22 mouse cellular contexts compared by ENCODE assay signal in genomic region chr8:91372780-91373577, GRCm38 (mm10). TPM values are rescaled to one million over a fixed set of nuclear protein-coding genes. Genes with fewer than 3 reads are reported as not detected.
A peak's percentile ranks its signal among the peaks of the same experiment; 100 is the strongest.
DNase-seq lines count a peak whose midpoint lies in the region; ATAC-seq and TF ChIP-seq lines count a peak whose summit lies in the region.
"Had no signal": no experiment of that assay in that cellular context is flagged by ENCODE, and none has a peak within 500 bp of the region (broad histone marks: within the 10 kb centered on the region; RNA-seq: fewer than 3 reads in every experiment).

No protein-coding gene starts in this region.

- no peak overlapping the region for H3K4me2 ChIP-seq in embryonic facial prominence, embryonic 13.5 days
- no peak overlapping the region for H3K4me2 ChIP-seq in heart, embryonic 11.5 days
- H3K4me2 ChIP-seq: hindbrain, embryonic 14.5 days; intestine, embryonic 15.5 days; neural tube, embryonic 12.5 days had no signal

- peaks cover 57% of the 10 kb centered on the region for H3K4me1 ChIP-seq in embryonic facial prominence, embryonic 13.5 days
- peaks cover 63% of the 10 kb centered on the region for H3K4me1 ChIP-seq in embryonic facial prominence, embryonic 10.5 days
- peaks cover 26% of the 10 kb centered on the region for H3K4me1 ChIP-seq in heart, adult 2 months (ENCODE audit: control insufficient read depth, insufficient read depth, low read length)
- peaks cover 74% of the 10 kb centered on the region for H3K4me1 ChIP-seq in heart, embryonic 11.5 days (ENCODE audit: control insufficient read depth, insufficient read depth, low read length)

- WGBS in embryonic facial prominence, embryonic 13.5 days, result 57% methylated on average over 9 of the region's 9 CpGs
- WGBS in embryonic facial prominence, embryonic 10.5 days, result 85% methylated on average over 9 of the region's 9 CpGs
- 78% methylated on average over 9 of the region's 9 CpGs for WGBS in heart, adult 2 months
- 78% methylated on average over 9 of the region's 9 CpGs for WGBS in heart, embryonic 11.5 days (ENCODE audit: insufficient replicate concordance)

- ATAC-seq in embryonic facial prominence, embryonic 13.5 days (ENCODE audit: insufficient number of reproducible peaks, insufficient read depth, low FRiP score, low TSS enrichment, low read depth), result no peak
- ATAC-seq in heart, embryonic 11.5 days (replicated peaks; ENCODE audit: insufficient number of reproducible peaks, low FRiP score, low TSS enrichment), result no peak
- ATAC-seq: activated CD4-positive, CD25-positive, alpha-beta regulatory T cell, adult 4 months; intestine, embryonic 15.5 days had no signal

- no peak for TF ChIP-seq POLR2A in heart, adult 2 months (IDR thresholded peaks at IDR 0.05; ENCODE audit: insufficient read depth, low read depth, low read length)

- no peak for DNase-seq in embryonic facial prominence, embryonic 10.5 days (ENCODE audit: low spot score)
- no peak for DNase-seq in heart, adult 2 months
- DNase-seq in layer of hippocampus, adult 2 months (ENCODE audit: low spot score in 2 of 2), result no peak
- no peak for DNase-seq in layer of hippocampus, adult 9-11 months
- DNase-seq in spleen, adult 12 weeks (ENCODE audit: low spot score), result no peak
- no peak for DNase-seq in yolk sac, embryonic 10.5 days (ENCODE audit: low spot score)
- DNase-seq: adrenal gland, adult 8-10 months; cerebellum, adult 18-20 months; cerebellum, postnatal 25 days; gastrocnemius, postnatal 10 days; kidney, adult 8-10 months; kidney, postnatal 10 days; layer of hippocampus, postnatal 36 days; lung, postnatal 4 days; right cerebral cortex, postnatal 25 days; thymus, postnatal 36 days had no signal

- no peak for TF ChIP-seq EP300 in heart, adult 2 months (IDR thresholded peaks at IDR 0.05; ENCODE audit: insufficient read depth, low read depth, low read length)

- H3K36me3 ChIP-seq in embryonic facial prominence, embryonic 13.5 days, result no peaks in the 10 kb centered on the region
- 0 out of 2 replicates have a peak, but pooled peaks cover under 1% of the 10 kb centered on the region for H3K36me3 ChIP-seq in embryonic facial prominence, embryonic 10.5 days (replicated peaks)
- H3K36me3 ChIP-seq in heart, adult 2 months (ENCODE audit: control insufficient read depth, insufficient read depth, low read length), result peaks cover 18% of the 10 kb centered on the region
- H3K36me3 ChIP-seq in heart, embryonic 11.5 days (ENCODE audit: control insufficient read depth, insufficient read depth, low read length), result no peaks in the 10 kb centered on the region
- H3K36me3 ChIP-seq: intestine, embryonic 15.5 days; neural tube, embryonic 12.5 days had no signal

- no peak overlapping the region for H3K4me3 ChIP-seq in embryonic facial prominence, embryonic 13.5 days
- H3K4me3 ChIP-seq in embryonic facial prominence, embryonic 10.5 days, result no peak overlapping the region
- H3K4me3 ChIP-seq in heart, adult 2 months, result no peak overlapping the region
- H3K4me3 ChIP-seq in heart, embryonic 11.5 days (ENCODE audit: low read depth, low read length), result no peak overlapping the region
- H3K4me3 ChIP-seq in layer of hippocampus, adult 2 months, result no peak overlapping the region
- H3K4me3 ChIP-seq: intestine, embryonic 15.5 days; neural tube, embryonic 12.5 days had no signal

- intact Hi-C loops in heart, adult 2 months (cut with DNase I), result loop anchor here (5.0 kb wide), 1 partner anchor 61 kb away; the partner anchor contains the start of genes Fto and Rpgrip1l

- H3K27ac ChIP-seq in embryonic facial prominence, embryonic 13.5 days, result peak overlapping the region; percentile 8; the same call in 1 of the 2 replicates
- H3K27ac ChIP-seq in embryonic facial prominence, embryonic 10.5 days (replicated peaks), result no peak overlapping the region
- H3K27ac ChIP-seq in heart, adult 2 months, result peak overlapping the region; percentile 62
- no peak overlapping the region for H3K27ac ChIP-seq in heart, embryonic 11.5 days (ENCODE audit: low read depth, low read length)
- H3K27ac ChIP-seq in layer of hippocampus, adult 2 months, result peak overlapping the region; percentile 73
- H3K27ac ChIP-seq: hindbrain, embryonic 14.5 days; intestine, embryonic 15.5 days; neural tube, embryonic 12.5 days had no signal

- no peaks in the 10 kb centered on the region for H3K9me3 ChIP-seq in embryonic facial prominence, embryonic 13.5 days
- no peaks in the 10 kb centered on the region for H3K9me3 ChIP-seq in embryonic facial prominence, embryonic 10.5 days
- no peaks in the 10 kb centered on the region for H3K9me3 ChIP-seq in heart, embryonic 11.5 days (replicated peaks; ENCODE audit: control insufficient read depth, low read length)
- H3K9me3 ChIP-seq: intestine, embryonic 15.5 days; neural tube, embryonic 12.5 days had no signal

- no peak for TF ChIP-seq CTCF in heart, adult 2 months (IDR thresholded peaks at IDR 0.05)
- no peak for TF ChIP-seq CTCF in layer of hippocampus, adult 2 months (conservative IDR thresholded peaks at IDR 0.05)

- peaks cover 6% of the 10 kb centered on the region for H3K79me2 ChIP-seq in heart, adult 2 months (replicated peaks; ENCODE audit: control insufficient read depth, insufficient read depth, low read length)

- H3K9ac ChIP-seq in embryonic facial prominence, embryonic 13.5 days, result no peak overlapping the region
- H3K9ac ChIP-seq in heart, adult 2 months (ENCODE audit: low read depth, low read length), result no peak overlapping the region
- no peak overlapping the region for H3K9ac ChIP-seq in heart, embryonic 11.5 days (ENCODE audit: low read depth, low read length)
- H3K9ac ChIP-seq: hindbrain, embryonic 14.5 days; intestine, embryonic 15.5 days; neural tube, embryonic 12.5 days had no signal

- no peaks in the 10 kb centered on the region for H3K27me3 ChIP-seq in embryonic facial prominence, embryonic 13.5 days
- 0 out of 2 replicates have a peak, but pooled peaks cover 9% of the 10 kb centered on the region for H3K27me3 ChIP-seq in embryonic facial prominence, embryonic 10.5 days (replicated peaks; ENCODE audit: low read depth, poor library complexity, severe bottlenecking)
- H3K27me3 ChIP-seq in heart, adult 2 months (ENCODE audit: control insufficient read depth, insufficient read depth, low read length), result no peaks in the 10 kb centered on the region
- no peaks in the 10 kb centered on the region for H3K27me3 ChIP-seq in heart, embryonic 11.5 days (ENCODE audit: control insufficient read depth, insufficient read depth, low read length)
- H3K27me3 ChIP-seq: intestine, embryonic 15.5 days had no signal

RNA-seq across cellular contexts. Expression of gene Fto, which starts 59.7 kb away (rescaled TPM):
- 107 and 111 TPM in 2 replicates for polyA plus RNA-seq in embryonic facial prominence, embryonic 13.5 days (2015; fragmentation: Nextera tagmentation; extraction: Ambion mirVana)
- polyA plus RNA-seq in embryonic facial prominence, embryonic 10.5 days (2016; fragmentation: Nextera tagmentation; extraction: Ambion mirVana), result 95.3 and 98.3 TPM in 2 replicates
- 10 to 100 TPM; 57.6 to 65.1 TPM for total RNA-seq in heart, adult 2 months (2021)
- 41.3 and 53.3 TPM in 2 replicates for polyA plus RNA-seq in heart, adult 2 months (2012; rRNA removed)
- polyA plus RNA-seq in heart, embryonic 11.5 days (2014; fragmentation: Nextera tagmentation; extraction: Ambion mirVana), result 70.1 and 81.9 TPM in 2 replicates
- total RNA-seq in layer of hippocampus, adult 2 months (2021), result 100 to 1,000 TPM; 146 to 151 TPM

RNA-seq across cellular contexts. Expression of gene Rpgrip1l, which starts 59.9 kb away (rescaled TPM):
- 18.1 and 21.5 TPM in 2 replicates for polyA plus RNA-seq in embryonic facial prominence, embryonic 13.5 days (2015; fragmentation: Nextera tagmentation; extraction: Ambion mirVana)
- polyA plus RNA-seq in embryonic facial prominence, embryonic 10.5 days (2016; fragmentation: Nextera tagmentation; extraction: Ambion mirVana), result 11.1 and 11.3 TPM in 2 replicates
- total RNA-seq in heart, adult 2 months (2021), result 1 to 10 TPM; 3.2 to 3.6 TPM
- polyA plus RNA-seq in heart, adult 2 months (2012; rRNA removed), result 0.88 and 1.4 TPM in 2 replicates
- 8.0 and 9.6 TPM in 2 replicates for polyA plus RNA-seq in heart, embryonic 11.5 days (2014; fragmentation: Nextera tagmentation; extraction: Ambion mirVana)
- total RNA-seq in layer of hippocampus, adult 2 months (2021), result 10 to 100 TPM; 21.6 to 25.4 TPM

Comparison
In these comparisons a context has a peak if more than half of its experiments do, and no peak if none do; other contexts are left out.
1. H3K27ac ChIP-seq: peak in embryonic facial prominence, embryonic 13.5 days (single experiment), heart, adult 2 months (single experiment) and layer of hippocampus, adult 2 months (single experiment); none in embryonic facial prominence, embryonic 10.5 days (single experiment) and heart, embryonic 11.5 days (single experiment).